Mouse (Mus musculus) midbrain, postnatal 0 days (tissue): Measurements from ENCODE around the gene Psmc5. TPM values are rescaled to one million over a fixed set of nuclear protein-coding genes. Genes with fewer than 3 reads are reported as not detected.
A peak's percentile ranks its signal among the peaks of the same experiment; 100 is the strongest.

Experiments used
- ATAC-seq: fragments of 200-750 bp; cut with Nextera tagmentation; 2 replicates; pipeline ENCODE4 v1.8.0; 2017; ENCODE audit warnings: moderate number of reproducible peaks, mild to moderate bottlenecking, moderate TSS enrichment, moderate library complexity; ENCODE audit not compliant: low FRiP score
- DNase-seq: peaks from one replicate; pipeline ENCODE4 v3.0.0-alpha.2; 2015; ENCODE audit warnings: low spot score
- H3K27ac ChIP-seq: fragments of 300-500 bp; sonication (generic); 2 replicates; pipeline ENCODE4 v1.5.1; 2014; ENCODE audit warnings: low read depth, mild to moderate bottlenecking, low read length, mixed read lengths
- H3K27me3 ChIP-seq: fragments of 300-500 bp; sonication (generic); 2 replicates; pipeline ENCODE4 v1.6.1; 2014; ENCODE audit warnings: low read length, control low read depth, mixed read lengths; ENCODE audit not compliant: insufficient read depth
- H3K36me3 ChIP-seq: fragments of 300-500 bp; sonication (generic); 2 replicates; pipeline ENCODE4 v1.6.1; 2014; ENCODE audit warnings: low read length, control low read depth, mixed read lengths; ENCODE audit not compliant: insufficient read depth
- H3K4me1 ChIP-seq: fragments of 300-500 bp; sonication (generic); 2 replicates; pipeline ENCODE4 v1.6.1; 2014; ENCODE audit warnings: mild to moderate bottlenecking, control low read depth, antibody characterized with exemption, low read length, mixed read lengths; ENCODE audit not compliant: insufficient read depth
- H3K4me2 ChIP-seq: fragments of 300-500 bp; sonication (generic); 2 replicates; pipeline ENCODE4 v1.6.1; 2014; ENCODE audit warnings: low read depth, mild to moderate bottlenecking, low read length, mixed read lengths; ENCODE audit not compliant: poor library complexity, severe bottlenecking
- H3K4me3 ChIP-seq: fragments of 300-500 bp; sonication (generic); 2 replicates; pipeline ENCODE4 v1.5.1; 2014; ENCODE audit warnings: low read depth, mild to moderate bottlenecking, low read length, moderate library complexity
- H3K9ac ChIP-seq: fragments of 300-500 bp; sonication (generic); replicated peaks from 2 replicates; pipeline ENCODE4 v1.6.1; 2014; ENCODE audit warnings: mild to moderate bottlenecking, low read length, moderate library complexity, mixed read lengths; ENCODE audit not compliant: poor library complexity, severe bottlenecking
- H3K9me3 ChIP-seq: fragments of 300-500 bp; sonication (generic); 2 replicates; pipeline ENCODE4 v1.6.1; 2016; ENCODE audit warnings: low read length, control low read depth
- CTCF ChIP-seq: IDR thresholded peaks from 2 replicates; pipeline ENCODE4 v1.5.1; 2016; ENCODE audit warnings: antibody characterized with exemption, mild to moderate bottlenecking
- WGBS: fragments of 180-500 bp; shearing (Covaris S2); extraction: QIAGEN DNeasy Blood & Tissue Kit; methylation state at CpG from one replicate; pipeline ENCODE4 v1.1.7; 2014; 5-methylcytosine and 5-hydroxymethylcytosine counted together
- polyA plus RNA-seq: library from polyadenylated mRNA; unstranded; fragments of >200 nt; fragmentation: Nextera tagmentation; extraction: Ambion mirVana; gene quantifications from 2 replicates; pipeline ENCODE4 v1.2.1, GENCODE M21; 2015
- total RNA-seq: library from RNA; depleted of rRNA; stranded (reverse); fragments of >200 nt; gene quantifications from 2 replicates; pipeline ENCODE4 v1.2.3, GENCODE M21; 2014

Gene Psmc5
- total and polyA plus RNA-seq, 2 experiments from 2014 or later: 76.1 to 280 TPM

- no peaks in the 10 kb centered on the region for H3K27me3 ChIP-seq
- peaks cover 8% of the 10 kb centered on the region for H3K4me1 ChIP-seq
- H3K9me3 ChIP-seq: no peaks in the 10 kb centered on the region
- peak; percentile 95 for TF ChIP-seq CTCF
- H3K9ac ChIP-seq: no peak within 1 kb of the TSS
- H3K4me2 ChIP-seq: peak within 1 kb of the TSS; percentile 40
- DNase-seq (peak; percentile 96), ATAC-seq (peak; percentile 75)
- H3K4me3 ChIP-seq: 0 out of 2 replicates have a peak within 1 kb of the TSS, but pooled peaks have one; percentile 0
- 6% methylated on average over 25 of the region's 25 CpGs for WGBS
- H3K27ac ChIP-seq: no peak within 1 kb of the TSS
- no peaks in the 10 kb centered on the region for H3K36me3 ChIP-seq
Measured at GRCm38 (mm10) chr11:106276454-106276853, 20.5 kb downstream of the Psmc5 start, which contains the start of gene Tcam1. Gene Tcam1, plus strand, starts transcription at chr11:106276672.

- H3K4me2 ChIP-seq: no peak overlapping the region
- no peaks in the 10 kb centered on the region for H3K9me3 ChIP-seq
- no peaks in the 10 kb centered on the region for H3K36me3 ChIP-seq
- no peak overlapping the region for H3K9ac ChIP-seq
- no peak for TF ChIP-seq CTCF
- WGBS: 84% methylated on average over 6 of the region's 6 CpGs
- no peak for ATAC-seq
- H3K27ac ChIP-seq: no peak overlapping the region
- no peaks in the 10 kb centered on the region for H3K4me1 ChIP-seq
- DNase-seq: no peak
- no peak overlapping the region for H3K4me3 ChIP-seq
- no peaks in the 10 kb centered on the region for H3K27me3 ChIP-seq
Measured at GRCm38 (mm10) chr11:106282452-106282851, 26.5 kb downstream of the Psmc5 start.

- ATAC-seq (no peak), DNase-seq (no peak)
- H3K9me3 ChIP-seq: no peaks in the 10 kb centered on the region
- no peaks in the 10 kb centered on the region for H3K27me3 ChIP-seq
- 87% methylated on average over 4 of the region's 4 CpGs for WGBS
- H3K4me3 ChIP-seq: no peak overlapping the region
- H3K27ac ChIP-seq: no peak overlapping the region
- no peaks in the 10 kb centered on the region for H3K36me3 ChIP-seq
- no peak overlapping the region for H3K9ac ChIP-seq
- TF ChIP-seq CTCF: no peak
- H3K4me2 ChIP-seq: no peak overlapping the region
- no peaks in the 10 kb centered on the region for H3K4me1 ChIP-seq
Measured at GRCm38 (mm10) chr11:106283371-106283770, 27.4 kb downstream of the Psmc5 start.

- WGBS: 57% methylated on average over 8 of the region's 8 CpGs
- no peak for ATAC-seq
- no peak overlapping the region for H3K4me2 ChIP-seq
Measured at GRCm38 (mm10) chr11:106284126-106284525, 28.2 kb downstream of the Psmc5 start.

GRCm38 (mm10) chr11:106286206-106286605, 30.3 kb downstream of the Psmc5 start:
- DNase-seq: no peak
- WGBS: 86% methylated on average over 7 of the region's 7 CpGs
- no peaks in the 10 kb centered on the region for H3K36me3 ChIP-seq
- H3K9ac ChIP-seq: no peak overlapping the region
- no peaks in the 10 kb centered on the region for H3K4me1 ChIP-seq
- no peak overlapping the region for H3K27ac ChIP-seq
- ATAC-seq: no peak
- TF ChIP-seq CTCF: no peak
- H3K4me3 ChIP-seq: no peak overlapping the region
- H3K4me2 ChIP-seq: no peak overlapping the region
- H3K9me3 ChIP-seq: no peaks in the 10 kb centered on the region
- H3K27me3 ChIP-seq: no peaks in the 10 kb centered on the region

More at GRCm38 (mm10) chr11:106284126-106284525, 28.2 kb downstream of the Psmc5 start:
- Histone ChIP-seq H3K27ac (no peak overlapping the region), H3K36me3 (no peaks in the 10 kb centered on the region), H3K4me1 (no peaks in the 10 kb centered on the region), H3K9me3 (no peaks in the 10 kb centered on the region), H3K27me3 (no peaks in the 10 kb centered on the region), H3K9ac (no peak overlapping the region), H3K4me3 (no peak overlapping the region)
- no peak for TF ChIP-seq CTCF
- DNase-seq: no peak

- Histone ChIP-seq H3K9ac (no peak overlapping the region), H3K4me3 (no peak overlapping the region), H3K27ac (no peak overlapping the region), H3K36me3 (no peaks in the 10 kb centered on the region), H3K4me1 (no peaks in the 10 kb centered on the region), H3K9me3 (no peaks in the 10 kb centered on the region), H3K4me2 (no peak overlapping the region), H3K27me3 (no peaks in the 10 kb centered on the region)
- DNase-seq: no peak
- no peak for TF ChIP-seq CTCF
- no peak for ATAC-seq
- WGBS: 59% methylated on average over 11 of the region's 11 CpGs
Measured at GRCm38 (mm10) chr11:106286987-106287386, 31.0 kb downstream of the Psmc5 start.
